ENCODE assay signal across 9 mouse cellular contexts in the genomic region with DNA sequence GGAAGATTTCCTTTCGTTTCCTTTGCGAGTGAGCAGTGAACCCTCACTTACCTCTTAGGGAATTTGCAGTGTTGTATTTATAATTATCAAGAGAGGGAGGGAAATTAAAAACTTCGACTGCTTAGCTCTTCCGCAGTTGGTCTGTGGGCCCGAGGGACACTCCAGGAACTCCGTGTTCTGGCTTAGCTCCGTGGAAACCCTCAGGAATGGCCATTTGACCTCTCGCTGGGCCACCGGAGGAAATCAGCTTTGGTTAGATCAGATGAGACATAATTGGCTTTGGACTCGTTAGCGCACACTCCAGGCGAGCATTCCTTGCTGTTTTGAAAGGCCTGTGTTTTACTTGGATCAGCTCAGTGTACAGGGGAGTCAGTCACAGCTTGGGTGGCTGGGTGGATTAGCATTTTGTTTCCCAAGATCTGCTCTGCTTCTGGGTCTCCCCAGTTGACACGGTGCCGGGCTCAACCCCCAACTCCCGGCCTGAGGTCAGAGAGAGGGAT.
DNase-seq lines count a peak whose midpoint lies in the region; ATAC-seq lines count a peak whose summit lies in the region.
"Had no signal": no experiment of that assay in that cellular context is flagged by ENCODE, and none has a peak within 500 bp of the region (broad histone marks: within the 10 kb centered on the region; RNA-seq: fewer than 3 reads in every experiment).

No protein-coding gene starts in this region.

- peak overlapping the region; percentile 51 for H3K4me2 ChIP-seq in forebrain, embryonic 12.5 days
- peak overlapping the region; percentile 44 for H3K4me2 ChIP-seq in midbrain, embryonic 11.5 days

- H3K27me3 ChIP-seq in forebrain, embryonic 12.5 days, result peaks cover 30% of the 10 kb centered on the region; the same call in 1 of the 2 replicates
- peaks cover 5% of the 10 kb centered on the region; the same call in 1 of the 2 replicates for H3K27me3 ChIP-seq in midbrain, embryonic 11.5 days (ENCODE audit: control insufficient read depth, insufficient read depth, low read length)

- peaks cover 9% of the 10 kb centered on the region for H3K4me1 ChIP-seq in forebrain, embryonic 12.5 days
- peaks cover 7% of the 10 kb centered on the region for H3K4me1 ChIP-seq in midbrain, embryonic 11.5 days (ENCODE audit: control insufficient read depth, insufficient read depth, low read length)

- H3K36me3 ChIP-seq in forebrain, embryonic 12.5 days (replicated peaks), result no peaks in the 10 kb centered on the region
- no peaks in the 10 kb centered on the region for H3K36me3 ChIP-seq in midbrain, embryonic 11.5 days (ENCODE audit: control insufficient read depth, insufficient read depth, low read length)

- H3K4me3 ChIP-seq in forebrain, embryonic 12.5 days (replicated peaks), result peak overlapping the region; percentile 24
- peak overlapping the region; percentile 18; the same call in 1 of the 2 replicates for H3K4me3 ChIP-seq in midbrain, embryonic 11.5 days (ENCODE audit: low read depth, low read length)

- H3K9me3 ChIP-seq in forebrain, embryonic 12.5 days, result no peaks in the 10 kb centered on the region
- no peaks in the 10 kb centered on the region for H3K9me3 ChIP-seq in midbrain, embryonic 11.5 days (ENCODE audit: control insufficient read depth, low read length)

- WGBS in forebrain, embryonic 12.5 days, result 12% methylated on average over 15 of the region's 15 CpGs
- 14% methylated on average over 15 of the region's 15 CpGs for WGBS in midbrain, embryonic 11.5 days

- peak; percentile 8 for DNase-seq in right cerebral cortex, adult 18-20 months
- no peak for DNase-seq in right cerebral cortex, postnatal 4 days
- DNase-seq in heart, postnatal 14 days, result peak; percentile 41 to 42
- DNase-seq in kidney, postnatal 4 days, result peak; percentile 45 to 61
- DNase-seq in midbrain, embryonic 11.5 days (ENCODE audit: low spot score, missing footprints), result peak; percentile 91
- no peak for DNase-seq in ovary, adult 18-20 months (ENCODE audit: low spot score)

- ATAC-seq in forebrain, embryonic 12.5 days (ENCODE audit: low FRiP score), result peak; percentile 47; the same call in 1 of the 2 replicates
- peak; percentile 60 for ATAC-seq in midbrain, embryonic 11.5 days (ENCODE audit: low FRiP score)
- ATAC-seq in activated CD4-positive, CD25-positive, alpha-beta regulatory T cell, adult 4 months, result no peak

- H3K27ac ChIP-seq in forebrain, embryonic 12.5 days, result no peak overlapping the region; the same call in 1 of the 2 replicates
- H3K27ac ChIP-seq in midbrain, embryonic 11.5 days (ENCODE audit: low read depth, low read length), result no peak overlapping the region
- H3K27ac ChIP-seq: macrophage had no signal

- H3K9ac ChIP-seq in forebrain, embryonic 12.5 days, result 0 out of 2 replicates have a peak overlapping the region, but pooled peaks have one; percentile 17
- no peak overlapping the region for H3K9ac ChIP-seq in midbrain, embryonic 11.5 days (ENCODE audit: low read length)

- intact Hi-C loops in heart, postnatal 14 days (cut with DNase I), result loop anchor here (1.0 to 10.0 kb wide), 3 partner anchors 193 to 582 kb away; no protein-coding TSS in a partner anchor

Comparison
In these comparisons a context has a peak if more than half of its experiments do, and no peak if none do; other contexts are left out.
1. DNase-seq: peak in right cerebral cortex, adult 18-20 months (single experiment), heart, postnatal 14 days (2 of 2), kidney, postnatal 4 days (2 of 2) and midbrain, embryonic 11.5 days (single experiment); none in right cerebral cortex, postnatal 4 days (single experiment) and ovary, adult 18-20 months (single experiment).